Mouse (Mus musculus) kidney, adult 2 months (tissue): ENCODE results near the gene Tmem140. TPM values are rescaled to one million over a fixed set of nuclear protein-coding genes. Genes with fewer than 3 reads are reported as not detected.

Source experiments
- DNase-seq: peaks from one replicate; pipeline ENCODE4 v3.0.0; 2021
- H3K27ac ChIP-seq: fragments of 200-500 bp; 2 replicates; pipeline ENCODE4 v1.5.1; 2012; ENCODE audit warnings: low read depth, low read length, control low read depth, inconsistent platforms; ENCODE audit not compliant: insufficient read depth
- H3K27me3 ChIP-seq: fragments of 200-500 bp; replicated peaks from 2 replicates; pipeline ENCODE4 v1.6.1; 2012; ENCODE audit warnings: mild to moderate bottlenecking, moderate library complexity, low read length, inconsistent platforms; ENCODE audit not compliant: control insufficient read depth, insufficient read depth
- H3K36me3 ChIP-seq: fragments of 200-500 bp; 2 replicates; pipeline ENCODE4 v1.6.1; 2012; ENCODE audit warnings: mild to moderate bottlenecking, moderate library complexity, low read length, inconsistent platforms; ENCODE audit not compliant: control insufficient read depth, insufficient read depth
- H3K4me1 ChIP-seq: fragments of 200-500 bp; 2 replicates; pipeline ENCODE4 v1.6.1; 2011; ENCODE audit warnings: low read length; ENCODE audit not compliant: control insufficient read depth, insufficient read depth
- H3K4me3 ChIP-seq: fragments of 200-500 bp; 2 replicates; pipeline ENCODE4 v1.5.1; 2011; ENCODE audit warnings: mild to moderate bottlenecking, low read depth, low read length, control low read depth; ENCODE audit not compliant: insufficient read depth
- CTCF ChIP-seq: fragments of 200-500 bp; conservative IDR thresholded peaks from 2 replicates; pipeline ENCODE4 v1.5.1; 2011; ENCODE audit warnings: low read depth, mild to moderate bottlenecking, control low read depth, low read length, moderate library complexity, mixed read lengths; ENCODE audit not compliant: insufficient read depth, insufficient read length
- POLR2A ChIP-seq: fragments of 200-500 bp; IDR thresholded peaks from one replicate; pipeline ENCODE4 v1.6.1; 2011; ENCODE audit warnings: low read depth, low read length, control low read depth
- WGBS: fragments of 180-500 bp; shearing (Covaris S2); methylation state at CpG from one replicate; pipeline ENCODE4 v1.1.7; 2018; 5-methylcytosine and 5-hydroxymethylcytosine counted together
- polyA plus RNA-seq: library from polyadenylated mRNA; depleted of rRNA; stranded (reverse); fragments of >200 nt; gene quantifications from 2 replicates; pipeline ENCODE4 v1.2.3, GENCODE M21; 2012

Gene Tmem140
- polyA plus RNA-seq, 1 experiment, result 37.5 TPM

DNA sequence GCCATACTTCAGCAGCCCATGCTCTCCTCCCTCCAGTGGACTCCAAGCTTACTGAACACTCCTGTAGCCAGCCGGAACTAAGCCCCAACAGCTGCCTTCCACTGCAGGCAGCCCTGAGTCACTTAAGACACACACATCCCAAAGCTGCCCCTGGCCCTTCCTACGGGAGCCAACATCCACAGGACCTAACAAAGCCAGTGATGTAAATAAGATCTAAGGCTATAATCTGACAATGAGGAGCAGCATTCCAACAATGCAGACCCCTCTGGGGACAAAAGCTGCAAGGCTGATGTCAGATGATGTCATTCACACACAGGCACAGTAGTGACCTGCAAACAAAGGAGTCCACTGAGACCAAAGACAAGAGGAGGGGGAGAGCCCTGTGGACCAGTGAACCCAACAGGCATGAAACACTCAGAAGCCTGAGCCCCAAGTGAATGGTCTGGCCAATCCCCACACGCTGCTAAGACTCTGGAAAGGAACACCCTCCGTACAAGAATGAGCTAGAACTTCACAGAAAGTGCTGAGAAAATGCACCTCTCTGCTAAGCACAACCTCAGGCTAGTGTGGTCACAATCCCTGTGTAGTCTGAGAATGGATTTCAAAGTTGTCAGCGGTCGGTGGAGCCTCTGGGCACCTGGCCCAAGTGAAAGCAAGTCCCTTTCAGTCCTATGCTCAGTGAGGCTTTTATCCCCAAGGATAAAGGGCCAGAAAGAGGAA lies 24.3 kb downstream of the Tmem140 start:
- H3K27me3 ChIP-seq, result no peaks in the 10 kb centered on the region
- no peaks in the 10 kb centered on the region for H3K4me1 ChIP-seq
- no peak for DNase-seq
- H3K4me3 ChIP-seq, result no peak overlapping the region
- peaks cover 4% of the 10 kb centered on the region; the same call in 1 of the 2 replicates for H3K36me3 ChIP-seq
- TF ChIP-seq CTCF (no peak), POLR2A (no peak)
- 84% methylated on average over 6 of the region's 6 CpGs for WGBS
- H3K27ac ChIP-seq, result no peak overlapping the region

DNA sequence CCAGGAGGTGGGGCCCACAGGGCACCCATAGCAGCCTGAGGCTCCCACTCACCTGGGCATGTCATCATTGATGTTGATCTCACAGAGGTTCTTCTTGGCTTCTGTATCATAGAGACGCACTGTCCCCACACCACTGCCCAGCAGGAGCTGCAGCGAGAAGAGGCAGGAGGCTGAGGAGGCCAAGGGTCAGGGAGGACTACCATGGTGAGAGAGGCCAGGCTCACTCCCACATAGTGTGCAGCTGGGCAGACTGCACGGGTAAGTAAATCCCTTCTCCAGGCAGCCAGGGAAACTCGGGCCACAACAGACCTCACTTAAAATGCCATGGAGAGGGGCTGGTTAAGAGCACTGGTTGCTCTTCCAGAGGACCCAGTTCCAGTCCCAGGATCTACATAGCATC lies 26.2 kb downstream of the Tmem140 start:
- H3K4me3 ChIP-seq, result no peak overlapping the region
- H3K36me3 ChIP-seq, result peaks cover 4% of the 10 kb centered on the region; the same call in 1 of the 2 replicates
- TF ChIP-seq CTCF (no peak), POLR2A (no peak)
- H3K27me3 ChIP-seq, result no peaks in the 10 kb centered on the region
- no peaks in the 10 kb centered on the region for H3K4me1 ChIP-seq
- WGBS, result 45% methylated on average over 4 of the region's 4 CpGs
- DNase-seq, result no peak
- no peak overlapping the region for H3K27ac ChIP-seq

DNA sequence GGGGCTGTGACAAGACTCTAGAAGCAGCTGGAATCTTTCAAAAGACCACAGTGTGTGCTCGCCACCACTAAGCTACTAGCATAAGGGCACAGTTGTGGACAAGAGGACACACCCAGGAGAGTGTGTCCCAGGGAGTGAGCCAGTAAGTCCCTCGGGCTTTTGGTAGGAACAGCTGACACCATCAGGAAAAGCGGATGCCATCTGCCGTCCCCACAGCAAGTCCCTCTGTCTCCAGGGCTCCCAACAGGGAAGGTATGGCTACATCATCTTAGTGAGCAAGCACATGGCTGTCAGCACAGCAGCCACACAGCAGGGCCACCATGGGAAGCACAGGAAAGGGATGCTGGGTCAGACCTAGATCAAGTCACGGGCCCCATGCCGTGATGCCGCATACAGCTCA lies 32.6 kb downstream of the Tmem140 start:
- no peak overlapping the region for H3K27ac ChIP-seq
- TF ChIP-seq CTCF, result no peak
- TF ChIP-seq POLR2A, result no peak
- no peak for DNase-seq
- no peak overlapping the region for H3K4me3 ChIP-seq
- peaks cover 1% of the 10 kb centered on the region; the same call in 1 of the 2 replicates for H3K36me3 ChIP-seq
- H3K4me1 ChIP-seq, result peaks cover 3% of the 10 kb centered on the region; the same call in 1 of the 2 replicates
- WGBS, result 90% methylated on average over 7 of the region's 7 CpGs
- no peaks in the 10 kb centered on the region for H3K27me3 ChIP-seq

DNA sequence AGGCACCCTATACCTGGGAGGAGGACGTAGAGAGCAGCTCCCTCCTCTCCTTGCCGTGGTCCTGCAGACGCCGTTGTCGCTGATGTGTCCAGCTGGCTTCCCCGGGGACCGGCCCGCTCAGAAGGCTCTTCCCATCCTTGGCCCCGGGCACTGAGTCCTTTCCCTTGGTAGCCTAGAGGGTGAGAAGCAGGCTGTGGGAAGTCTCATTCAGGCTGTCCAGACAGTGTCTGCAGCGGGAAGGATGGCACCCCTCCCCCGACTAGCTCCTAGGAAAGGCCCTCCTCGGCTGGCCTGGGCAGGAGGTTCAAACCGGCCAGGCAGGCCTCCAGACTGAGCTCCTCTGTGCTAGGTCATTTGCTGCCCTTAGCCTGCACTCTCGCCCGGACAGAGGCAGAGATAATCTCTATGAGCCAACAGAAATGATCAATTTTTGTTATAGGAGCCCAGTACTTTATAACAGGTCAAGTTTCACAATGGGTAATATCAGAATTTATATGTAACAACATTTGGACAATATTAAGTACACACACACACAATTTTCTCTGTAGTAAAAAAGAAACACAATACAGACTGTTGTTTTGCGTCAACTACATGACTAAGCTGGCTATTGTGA lies 33.3 kb downstream of the Tmem140 start:
- Histone ChIP-seq H3K4me3 (no peak overlapping the region), H3K27me3 (no peaks in the 10 kb centered on the region), H3K27ac (no peak overlapping the region), H3K36me3 (peaks cover 1% of the 10 kb centered on the region; the same call in 1 of the 2 replicates), H3K4me1 (peaks cover 3% of the 10 kb centered on the region; the same call in 1 of the 2 replicates)
- no peak for DNase-seq
- TF ChIP-seq POLR2A (no peak), CTCF (no peak)
- WGBS, result 69% methylated on average over 16 of the region's 16 CpGs

DNA sequence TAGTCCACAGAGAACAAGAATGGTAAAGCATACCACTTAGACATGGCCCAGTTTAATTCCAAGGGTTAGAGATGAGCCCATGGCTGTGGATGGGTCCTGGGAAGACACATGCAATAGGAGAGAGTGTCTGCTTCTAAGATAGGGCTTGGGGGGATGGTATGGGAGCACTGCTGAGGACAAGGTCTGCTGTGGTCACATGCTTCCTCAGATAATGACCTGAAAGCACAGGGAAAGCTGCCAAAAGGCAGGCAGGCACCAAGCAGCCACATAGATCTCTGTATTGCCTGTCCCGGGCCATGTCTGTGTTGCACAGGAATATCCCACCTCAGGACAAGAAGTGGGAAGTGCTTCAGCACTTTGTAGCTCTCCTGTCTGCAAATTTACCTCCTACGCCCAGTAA lies 36.2 kb downstream of the Tmem140 start:
- no peak for TF ChIP-seq CTCF
- TF ChIP-seq POLR2A, result no peak
- Histone ChIP-seq H3K27me3 (no peaks in the 10 kb centered on the region), H3K4me1 (peaks cover 3% of the 10 kb centered on the region; the same call in 1 of the 2 replicates), H3K27ac (peak overlapping the region; percentile 64; the same call in 1 of the 2 replicates), H3K36me3 (peaks cover 3% of the 10 kb centered on the region; the same call in 1 of the 2 replicates), H3K4me3 (no peak overlapping the region)
- DNase-seq, result peak; percentile 88
- WGBS, result 60% methylated on average over 2 of the region's 2 CpGs

DNA sequence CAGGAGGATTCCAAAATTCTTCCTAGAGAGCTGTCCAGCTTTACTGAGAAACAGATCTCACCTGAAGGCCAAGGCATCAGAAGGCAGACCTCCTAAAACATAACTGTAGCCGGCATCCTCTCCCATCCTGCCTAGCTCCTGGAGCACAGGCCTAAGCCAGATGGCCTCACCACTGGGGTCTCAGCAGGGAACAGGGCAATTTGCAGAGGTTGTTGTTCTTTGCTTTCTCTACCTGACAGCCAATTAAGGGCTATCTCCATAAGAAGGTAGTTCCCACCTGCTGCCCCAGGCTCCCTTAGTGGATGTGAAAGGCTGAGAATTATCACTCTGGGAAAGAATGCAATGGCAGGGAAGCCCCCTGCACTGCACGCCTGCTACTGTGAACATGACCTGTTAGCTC lies 38.0 kb downstream of the Tmem140 start:
- Histone ChIP-seq H3K27me3 (no peaks in the 10 kb centered on the region), H3K36me3 (peaks cover 1% of the 10 kb centered on the region), H3K4me1 (peaks cover 5% of the 10 kb centered on the region), H3K4me3 (no peak overlapping the region), H3K27ac (no peak overlapping the region)
- 94% methylated on average over 2 of the region's 2 CpGs for WGBS
- no peak for TF ChIP-seq CTCF
- TF ChIP-seq POLR2A, result no peak
- DNase-seq, result no peak

DNA sequence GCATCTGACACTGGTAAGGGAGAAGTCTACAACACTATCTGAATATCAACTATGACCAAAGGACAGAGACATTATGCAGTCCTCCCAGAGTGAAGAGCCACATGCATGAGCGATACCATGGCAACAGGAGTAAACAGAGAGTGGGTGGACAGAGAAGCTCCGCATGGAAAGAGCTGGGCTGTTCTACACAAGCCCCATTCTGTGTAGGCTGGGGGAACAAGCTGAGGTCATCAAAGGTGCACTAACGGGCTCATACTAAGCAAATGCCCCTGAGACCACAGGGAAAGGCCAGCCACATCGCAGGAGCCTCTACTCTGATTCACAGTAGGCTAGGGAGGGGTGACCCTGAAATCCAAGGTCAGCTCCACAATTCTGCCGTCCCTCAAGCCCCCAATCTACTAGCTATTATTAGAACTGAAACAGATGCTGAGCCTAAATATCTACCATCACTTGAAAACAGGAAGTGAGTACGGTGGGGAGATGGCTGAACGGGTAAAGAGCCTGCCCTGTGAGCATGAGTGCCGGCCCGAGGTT lies 39.0 kb downstream of the Tmem140 start:
- no peak overlapping the region for H3K27ac ChIP-seq
- H3K4me1 ChIP-seq, result peaks cover 8% of the 10 kb centered on the region
- WGBS, result 62% methylated on average over 9 of the region's 9 CpGs
- H3K4me3 ChIP-seq, result no peak overlapping the region
- peaks cover 1% of the 10 kb centered on the region for H3K36me3 ChIP-seq
- no peaks in the 10 kb centered on the region for H3K27me3 ChIP-seq
- TF ChIP-seq POLR2A (no peak), CTCF (no peak)
- no peak for DNase-seq
